Mouse (Mus musculus) CD4-positive, CD25-positive, alpha-beta regulatory T cell, adult 4 months (primary cell): ENCODE data around the gene Birc7. TPM values are rescaled to one million over a fixed set of nuclear protein-coding genes. Genes with fewer than 3 reads are reported as not detected.

ENCODE experiments used
- ATAC-seq: one replicate; pipeline ENCODE4 v1.8.0; 2017
- polyA plus RNA-seq, 2 experiments: library from polyadenylated mRNA; unstranded; fragments of 100-300 nt; shearing (Covaris generic); gene quantifications; one replicate each; pipeline ENCODE4 v1.2.1; 2017

Gene Birc7
- polyA plus RNA-seq, 2 experiments from 2014 or later = not detected

- ATAC-seq = no peak
Measured at GRCm38 (mm10) chr2:180905556-180906221, 23.1 kb upstream of the Birc7 start.

GRCm38 (mm10) chr2:180910928-180911327 lies 17.9 kb upstream of the Birc7 start:
- ATAC-seq = no peak

- ATAC-seq = no peak
Measured at GRCm38 (mm10) chr2:180915886-180916433, 12.9 kb upstream of the Birc7 start.

GRCm38 (mm10) chr2:180919913-180920809 lies 8.7 kb upstream of the Birc7 start:
- ATAC-seq = peak; percentile 19

GRCm38 (mm10) chr2:180920810-180921400 lies 7.9 kb upstream of the Birc7 start, which contains the start of gene Ythdf1:
Gene Ythdf1 (minus strand): TSS chr2:180920949.
- peak; percentile 90 for ATAC-seq

DNA sequence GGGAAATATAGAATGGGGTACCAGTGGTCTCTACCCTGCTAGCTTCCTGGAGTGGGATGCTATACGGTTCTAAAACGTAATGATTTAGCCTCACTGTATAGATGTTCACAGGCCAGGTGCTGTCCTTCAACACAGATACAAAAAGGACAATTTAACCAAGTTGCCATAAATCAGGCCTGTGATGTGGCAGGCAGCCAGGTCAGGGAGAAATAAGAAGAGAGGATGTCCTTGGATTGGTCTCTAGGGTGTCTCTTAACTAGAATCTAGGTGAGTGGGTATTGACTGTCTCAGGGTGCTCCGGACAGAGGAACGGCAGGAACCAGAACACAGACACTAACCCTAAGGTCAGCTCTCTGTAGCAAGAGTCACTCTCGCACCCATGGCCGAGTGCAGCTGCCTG lies 6.1 kb upstream of the Birc7 start:
- ATAC-seq = no peak

DNA sequence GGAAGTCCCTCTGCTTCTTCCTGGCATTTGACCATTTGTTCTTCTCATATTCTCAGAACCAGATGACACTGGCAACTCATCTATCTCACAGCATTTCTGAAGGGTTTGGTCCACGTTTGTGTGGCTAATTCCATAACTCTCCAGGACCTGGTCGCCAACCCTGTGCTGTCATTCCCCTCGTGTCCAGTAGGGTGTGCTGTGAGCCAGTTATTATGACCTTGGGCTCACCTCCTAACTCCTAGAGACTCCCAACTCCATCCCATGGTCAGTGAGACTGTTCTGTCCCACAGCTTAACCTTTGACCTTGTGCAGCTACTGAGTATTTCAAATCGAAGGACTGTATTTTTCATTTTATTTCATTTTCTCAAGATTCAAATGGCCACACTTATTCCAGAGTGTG lies 3.6 kb upstream of the Birc7 start:
- no peak for ATAC-seq

- ATAC-seq = no peak
Measured at GRCm38 (mm10) chr2:180932418-180932817, 3.6 kb downstream of the Birc7 start.

GRCm38 (mm10) chr2:180940187-180940586 lies 11.4 kb downstream of the Birc7 start:
- ATAC-seq = no peak

DNA sequence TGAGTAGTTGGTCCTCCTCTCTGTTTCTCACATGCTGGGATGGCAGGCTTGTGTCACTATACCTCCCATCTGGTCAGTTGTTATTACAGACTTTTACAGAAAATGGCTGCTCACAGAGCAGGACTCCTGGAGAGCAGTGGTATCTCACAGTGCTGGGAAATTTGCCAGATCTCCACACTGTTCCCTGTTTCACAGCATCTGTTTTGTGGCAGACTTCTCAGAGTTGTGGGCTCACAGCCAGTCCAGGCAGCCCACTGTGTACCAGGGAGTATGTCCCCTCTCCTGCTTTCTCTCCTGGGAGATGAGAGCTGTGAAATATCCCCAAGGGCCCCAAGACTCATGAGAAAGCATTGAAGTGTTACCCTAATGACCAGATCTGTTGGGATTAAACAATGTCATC lies 13.0 kb downstream of the Birc7 start:
- ATAC-seq = no peak

GRCm38 (mm10) chr2:180949947-180950346 lies 21.1 kb downstream of the Birc7 start:
- ATAC-seq = no peak

GRCm38 (mm10) chr2:180952731-180953171 lies 23.9 kb downstream of the Birc7 start:
- no peak for ATAC-seq

- no peak for ATAC-seq
Measured at GRCm38 (mm10) chr2:180953638-180954037, 24.8 kb downstream of the Birc7 start.

DNA sequence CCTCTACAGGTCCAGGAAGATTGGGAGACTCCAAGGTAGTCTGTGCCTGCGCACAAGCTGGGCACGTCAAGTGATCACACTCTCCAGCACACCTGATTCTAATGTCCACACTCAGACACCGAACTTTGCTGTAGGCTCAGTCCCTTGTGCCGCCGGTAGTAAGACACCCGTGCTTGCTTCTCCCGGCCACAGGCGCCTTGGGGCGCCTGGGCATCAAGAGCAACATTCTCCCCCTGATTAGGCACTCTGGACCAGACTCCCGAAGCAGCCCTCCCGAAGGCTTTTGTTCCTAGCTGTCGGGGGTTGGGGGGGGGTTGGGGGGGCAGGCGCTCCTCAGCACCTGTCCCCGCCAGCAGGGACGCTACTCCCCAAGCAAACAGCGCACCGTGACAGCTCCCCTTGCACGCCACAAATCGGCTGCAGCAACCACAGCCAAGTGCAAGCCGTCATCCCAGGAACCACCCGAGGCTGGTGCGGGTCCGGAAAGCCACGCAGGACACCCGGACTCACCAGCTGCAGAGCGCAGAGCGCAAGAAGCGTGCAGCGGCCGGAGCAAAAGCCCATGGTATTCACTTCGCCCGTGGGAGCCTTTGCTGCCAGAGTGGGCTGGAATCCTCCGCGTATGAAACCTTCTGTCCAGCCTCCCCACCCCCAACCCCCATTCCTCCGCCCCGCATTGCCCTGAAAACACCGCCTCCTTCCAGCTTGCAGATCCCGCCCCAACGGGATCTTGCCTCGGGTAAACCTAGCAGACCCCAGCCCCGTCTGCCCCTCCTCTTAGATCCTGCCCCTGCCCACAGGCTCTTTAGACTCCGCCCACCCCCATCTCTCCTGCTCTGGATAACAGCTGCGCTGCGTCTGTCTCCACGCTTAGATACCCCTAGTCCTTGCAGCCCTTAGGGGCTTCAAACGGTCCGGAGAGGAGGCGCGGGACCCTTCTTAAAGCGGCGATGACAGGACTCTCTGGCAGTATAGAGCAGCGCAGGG lies 25.5 kb downstream of the Birc7 start, which contains the start of gene Nkain4:
Gene Nkain4 (minus strand): TSS at position 639 of the 987 bp plus-strand sequence.
- ATAC-seq = no peak

- no peak for ATAC-seq
Measured at GRCm38 (mm10) chr2:180959605-180960004, 30.8 kb downstream of the Birc7 start.

GRCm38 (mm10) chr2:180960187-180960586 lies 31.4 kb downstream of the Birc7 start:
- no peak for ATAC-seq

DNA sequence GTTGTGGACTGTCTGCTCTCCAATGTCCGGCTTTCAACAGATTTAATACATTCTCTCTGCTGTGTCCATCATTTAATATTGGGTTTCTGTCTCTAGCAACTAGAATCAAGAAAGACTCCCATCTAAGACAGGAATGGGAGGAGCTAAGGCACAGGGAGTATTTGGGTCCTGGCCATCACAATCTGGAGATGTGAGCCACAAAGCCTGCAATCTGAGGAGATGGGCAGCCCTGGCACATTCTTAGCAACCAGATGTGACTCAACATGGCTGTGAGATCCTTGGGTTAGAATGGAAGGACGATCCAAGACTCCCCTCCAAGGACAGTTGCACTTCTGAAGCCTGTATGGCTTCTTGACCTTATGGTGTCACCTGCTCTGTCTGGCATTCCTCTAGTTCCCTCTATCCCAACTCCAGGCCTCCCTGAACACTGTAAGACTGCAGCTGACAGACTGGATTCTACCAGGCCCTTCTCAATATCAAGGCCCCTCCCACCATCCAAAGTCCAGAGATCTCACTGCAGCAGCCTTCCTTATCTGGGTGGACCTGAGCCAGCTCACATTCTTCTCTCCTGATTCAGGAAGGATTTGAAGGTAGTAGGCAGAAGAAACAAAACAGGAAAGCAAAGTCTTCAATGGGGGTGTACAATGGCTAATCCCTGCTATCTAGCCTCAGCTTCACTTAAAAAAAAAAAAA lies 33.9 kb downstream of the Birc7 start:
- ATAC-seq = no peak

DNA sequence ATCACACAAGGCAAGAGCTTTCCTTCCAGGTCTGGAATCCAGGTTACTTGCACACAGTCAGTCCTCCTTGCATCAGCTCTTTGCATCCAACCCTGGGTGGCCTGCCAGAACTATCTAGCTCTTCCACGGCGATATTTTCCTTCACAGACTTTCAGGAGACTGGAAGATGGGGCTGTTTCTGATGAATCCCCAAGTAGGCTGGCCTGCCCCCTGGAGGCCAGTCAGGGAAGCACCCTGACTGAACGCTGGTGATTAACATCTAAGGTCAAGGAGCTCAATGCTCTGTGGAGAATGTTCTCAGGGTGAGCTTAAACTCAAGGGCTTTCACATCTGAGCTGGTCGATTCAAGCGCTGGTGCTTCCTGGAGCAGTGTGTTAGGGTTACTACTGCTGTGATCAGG lies 35.1 kb downstream of the Birc7 start:
- peak; percentile 51 for ATAC-seq

- peak; percentile 50 for ATAC-seq
Measured at GRCm38 (mm10) chr2:180966092-180966882, 37.5 kb downstream of the Birc7 start.
